Mouse (Mus musculus) forebrain, embryonic 13.5 days (tissue): ENCODE measurements around the gene Cd160. TPM values are rescaled to one million over a fixed set of nuclear protein-coding genes. Genes with fewer than 3 reads are reported as not detected.

Experiments
- ATAC-seq: fragments of 200-750 bp; cut with Nextera tagmentation; 2 replicates; pipeline ENCODE4 v1.8.0; 2017
- H3K27ac ChIP-seq: fragments of 300-500 bp; sonication (generic); 2 replicates; pipeline ENCODE4 v1.5.1; 2015; ENCODE audit warnings: inconsistent platforms, mild to moderate bottlenecking, moderate library complexity
- H3K27me3 ChIP-seq: fragments of 300-500 bp; sonication (generic); 2 replicates; pipeline ENCODE4 v1.6.1; 2015; ENCODE audit warnings: mild to moderate bottlenecking, inconsistent platforms
- H3K36me3 ChIP-seq: fragments of 300-500 bp; sonication (generic); 2 replicates; pipeline ENCODE4 v1.6.1; 2015; ENCODE audit warnings: mild to moderate bottlenecking, inconsistent platforms; ENCODE audit not compliant: poor library complexity, severe bottlenecking
- H3K4me1 ChIP-seq: fragments of 300-500 bp; sonication (generic); 2 replicates; pipeline ENCODE4 v1.6.1; 2015; ENCODE audit warnings: inconsistent platforms
- H3K4me2 ChIP-seq: fragments of 300-500 bp; sonication (generic); 2 replicates; pipeline ENCODE4 v1.6.1; 2015; ENCODE audit warnings: inconsistent platforms, mild to moderate bottlenecking, moderate library complexity
- H3K4me3 ChIP-seq: fragments of 300-500 bp; sonication (generic); 2 replicates; pipeline ENCODE4 v1.5.1; 2015; ENCODE audit warnings: mild to moderate bottlenecking, inconsistent platforms
- H3K9ac ChIP-seq: fragments of 300-500 bp; sonication (generic); 2 replicates; pipeline ENCODE4 v1.6.1; 2015; ENCODE audit warnings: mild to moderate bottlenecking, inconsistent platforms
- H3K9me3 ChIP-seq: fragments of 300-500 bp; sonication (generic); replicated peaks from 2 replicates; pipeline ENCODE4 v1.6.1; 2016; ENCODE audit warnings: inconsistent platforms
- WGBS: fragments of 180-500 bp; shearing (Covaris S2); methylation state at CpG from one replicate; pipeline ENCODE4 v1.1.7; 2015; 5-methylcytosine and 5-hydroxymethylcytosine counted together
- polyA plus RNA-seq: library from polyadenylated mRNA; unstranded; fragments of >200 nt; fragmentation: Nextera tagmentation; extraction: Ambion mirVana; gene quantifications from 2 replicates; pipeline ENCODE4 v1.2.1, GENCODE M21; 2015

The Cd160 gene
- polyA plus RNA-seq, 1 experiment from 2014 or later = 0.09 TPM

DNA sequence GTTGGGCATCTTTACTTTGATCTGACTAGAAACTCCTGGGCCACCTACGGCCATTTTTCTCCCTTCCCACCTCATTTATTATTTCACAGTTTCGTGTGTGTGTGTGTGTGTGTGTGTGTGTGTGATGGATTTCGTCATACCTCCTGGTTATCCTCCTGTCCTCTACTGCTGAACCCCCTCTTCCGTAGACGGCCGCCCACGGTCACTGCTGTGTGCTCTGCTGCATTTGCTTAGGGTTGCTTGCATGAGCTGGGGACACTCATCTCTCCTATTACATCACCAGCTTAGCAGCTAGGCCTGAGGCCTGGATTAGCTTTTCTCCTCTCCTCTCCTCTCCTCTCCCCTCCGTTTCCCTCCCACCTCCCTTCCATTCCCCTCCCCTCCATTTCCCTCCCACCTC, 19.3 kb upstream of the Cd160 start:
- 81% methylated on average over 7 of the region's 8 CpGs for WGBS
- Histone ChIP-seq H3K27ac (no peak overlapping the region), H3K4me2 (no peak overlapping the region), H3K4me3 (no peak overlapping the region), H3K27me3 (no peaks in the 10 kb centered on the region), H3K4me1 (no peaks in the 10 kb centered on the region), H3K36me3 (no peaks in the 10 kb centered on the region), H3K9me3 (no peaks in the 10 kb centered on the region), H3K9ac (no peak overlapping the region)
- no peak for ATAC-seq

DNA sequence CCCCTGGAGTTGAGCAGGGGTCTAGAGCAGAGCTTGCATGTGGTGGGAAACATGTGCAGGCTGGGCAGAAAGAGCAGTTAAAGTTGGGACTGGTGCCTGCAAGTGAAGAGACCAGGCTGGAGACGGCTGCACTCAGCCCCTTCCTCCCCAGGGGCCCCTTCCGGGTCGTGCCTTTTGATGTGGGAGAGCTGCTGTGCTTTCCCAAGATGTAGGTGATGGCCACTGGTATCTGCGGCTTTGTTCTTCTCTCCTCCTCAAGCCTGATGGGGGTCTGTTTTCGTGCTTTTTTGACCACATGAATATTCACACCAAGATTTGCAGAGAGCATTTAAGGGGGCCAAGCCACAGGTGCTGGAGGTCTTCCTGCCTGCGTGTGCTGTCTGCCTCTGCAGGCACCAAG, 18.5 kb upstream of the Cd160 start:
- H3K9me3 ChIP-seq = no peaks in the 10 kb centered on the region
- no peaks in the 10 kb centered on the region for H3K36me3 ChIP-seq
- WGBS = 53% methylated on average over 6 of the region's 6 CpGs
- ATAC-seq = no peak
- H3K4me1 ChIP-seq = no peaks in the 10 kb centered on the region
- H3K4me2 ChIP-seq = no peak overlapping the region
- no peaks in the 10 kb centered on the region for H3K27me3 ChIP-seq
- no peak overlapping the region for H3K4me3 ChIP-seq
- no peak overlapping the region for H3K27ac ChIP-seq
- H3K9ac ChIP-seq = no peak overlapping the region

DNA sequence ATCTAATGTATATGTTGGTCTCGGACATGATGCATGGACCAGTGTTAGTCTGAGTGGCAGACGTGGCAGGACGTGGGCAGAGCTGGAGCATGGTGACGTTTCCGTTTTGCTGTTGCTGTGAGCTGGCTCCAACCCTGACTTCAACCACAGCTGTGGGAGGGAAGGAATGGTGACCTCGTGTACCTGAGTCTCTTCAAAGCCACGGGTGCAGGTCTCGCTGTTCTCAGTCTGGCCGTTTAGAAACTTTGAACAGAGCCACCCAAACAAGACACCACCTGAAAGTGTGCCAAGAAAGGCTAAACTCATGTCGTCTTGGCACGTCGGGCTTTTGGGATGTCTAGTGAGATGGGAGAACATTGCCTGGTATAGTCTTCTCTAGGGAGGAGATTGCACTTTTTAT, 17.8 kb upstream of the Cd160 start:
- Histone ChIP-seq H3K36me3 (no peaks in the 10 kb centered on the region), H3K27ac (no peak overlapping the region), H3K9ac (no peak overlapping the region), H3K4me2 (no peak overlapping the region), H3K4me1 (no peaks in the 10 kb centered on the region), H3K4me3 (no peak overlapping the region), H3K9me3 (no peaks in the 10 kb centered on the region), H3K27me3 (no peaks in the 10 kb centered on the region)
- no peak for ATAC-seq
- 89% methylated on average over 12 of the region's 12 CpGs for WGBS

DNA sequence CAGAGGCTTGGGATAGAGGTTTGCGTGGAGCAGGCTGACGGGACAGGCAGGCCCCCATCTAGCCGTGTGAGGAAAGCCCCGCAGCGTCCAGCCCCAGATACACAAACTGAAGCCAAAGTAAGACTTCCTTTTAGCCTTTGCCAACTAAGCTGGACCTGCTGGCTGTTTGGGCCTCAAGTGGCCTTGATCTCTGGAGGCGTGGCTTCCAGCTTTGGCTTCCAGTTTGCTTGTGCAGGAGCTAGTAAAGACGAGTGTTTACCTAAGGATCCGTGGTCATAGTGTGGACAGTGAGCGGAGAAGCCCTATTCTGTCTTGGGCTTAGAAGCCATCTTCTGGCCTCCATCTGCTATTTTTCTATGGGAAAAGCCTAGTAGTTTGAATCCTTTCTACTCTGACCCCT, 16.7 kb upstream of the Cd160 start:
- Histone ChIP-seq H3K27ac (no peak overlapping the region), H3K4me1 (no peaks in the 10 kb centered on the region), H3K27me3 (no peaks in the 10 kb centered on the region), H3K4me2 (no peak overlapping the region), H3K4me3 (no peak overlapping the region), H3K9me3 (no peaks in the 10 kb centered on the region), H3K9ac (no peak overlapping the region), H3K36me3 (no peaks in the 10 kb centered on the region)
- ATAC-seq = no peak
- 93% methylated on average over 9 of the region's 9 CpGs for WGBS

DNA sequence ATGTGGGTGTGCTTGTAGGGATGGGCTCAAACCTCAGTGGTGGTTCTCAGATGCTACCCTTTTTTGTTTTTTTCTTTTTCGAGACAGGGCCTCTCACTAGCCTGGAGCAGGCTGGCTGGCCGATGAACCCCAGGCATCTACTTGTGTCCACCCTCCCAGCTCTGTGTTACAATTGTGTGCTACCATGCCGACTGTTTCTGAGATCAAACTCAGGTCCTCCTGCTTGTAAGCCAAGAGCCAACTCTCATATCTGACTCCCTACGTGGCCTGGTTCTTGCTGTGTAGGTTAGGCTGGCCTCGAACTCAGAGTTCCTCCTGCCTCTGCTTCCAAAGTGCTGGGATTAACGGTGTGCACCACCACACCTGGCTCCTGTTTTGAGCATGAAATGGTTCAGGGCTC, 16.0 kb upstream of the Cd160 start:
- ATAC-seq = no peak
- no peaks in the 10 kb centered on the region for H3K36me3 ChIP-seq
- no peak overlapping the region for H3K27ac ChIP-seq
- 91% methylated on average over 6 of the region's 6 CpGs for WGBS
- no peaks in the 10 kb centered on the region for H3K27me3 ChIP-seq
- H3K9me3 ChIP-seq = no peaks in the 10 kb centered on the region
- no peaks in the 10 kb centered on the region for H3K4me1 ChIP-seq
- no peak overlapping the region for H3K4me2 ChIP-seq
- H3K4me3 ChIP-seq = no peak overlapping the region
- no peak overlapping the region for H3K9ac ChIP-seq

DNA sequence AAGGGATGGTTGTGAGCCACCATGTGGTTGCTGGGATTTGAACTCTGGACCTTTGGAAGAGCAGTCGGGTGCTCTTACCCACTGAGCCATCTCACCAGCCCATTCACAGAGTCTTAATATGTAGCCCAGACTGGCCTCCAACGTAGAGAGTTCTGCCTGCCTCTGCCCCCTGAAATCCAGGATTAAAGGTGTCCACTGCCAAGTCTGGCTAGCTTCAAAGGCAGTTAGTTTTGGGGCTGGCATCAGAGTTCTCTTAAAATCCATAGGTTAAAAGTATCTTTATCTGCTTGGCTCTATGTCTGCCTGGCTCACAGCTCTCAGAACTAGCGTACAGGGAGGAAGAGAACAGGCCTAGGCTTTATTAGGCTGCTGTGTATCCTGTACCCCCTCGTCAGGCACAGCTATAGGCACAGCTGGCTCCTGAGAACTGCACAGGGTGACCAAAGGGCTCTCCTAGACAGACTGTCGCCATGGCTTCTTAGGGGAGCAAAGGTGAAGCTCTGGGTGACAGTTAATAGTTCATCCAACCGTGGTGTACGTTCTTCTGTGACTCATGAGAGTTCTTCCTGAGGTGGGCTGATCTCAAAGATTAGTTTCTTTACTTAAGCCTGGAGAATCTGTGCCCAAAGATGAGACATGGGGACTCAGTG, 10.0 kb upstream of the Cd160 start:
- Histone ChIP-seq H3K27ac (no peak overlapping the region), H3K9me3 (no peaks in the 10 kb centered on the region), H3K9ac (no peak overlapping the region), H3K27me3 (no peaks in the 10 kb centered on the region), H3K4me1 (no peaks in the 10 kb centered on the region), H3K4me3 (no peak overlapping the region), H3K4me2 (no peak overlapping the region), H3K36me3 (no peaks in the 10 kb centered on the region)
- 84% methylated on average over 7 of the region's 7 CpGs for WGBS
- ATAC-seq = no peak

DNA sequence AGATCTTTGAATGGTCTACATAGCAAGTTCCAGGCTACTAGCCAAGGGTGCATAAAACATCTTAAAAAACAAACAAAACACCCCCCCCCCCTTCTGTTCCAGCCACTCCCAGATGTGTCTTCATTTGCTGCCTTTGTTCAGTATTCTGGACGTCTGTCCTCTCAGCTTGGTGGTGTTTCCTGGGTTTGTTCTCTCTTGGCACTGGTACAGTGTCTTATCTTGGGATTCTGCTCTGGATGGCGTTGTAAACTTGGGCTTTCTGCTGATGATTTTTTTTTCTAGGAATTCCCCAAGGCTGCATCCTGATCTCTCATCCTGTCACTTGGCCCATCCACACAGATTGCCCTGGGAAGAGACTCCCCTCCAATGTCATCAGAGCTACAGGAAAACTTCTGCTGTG, 7.3 kb upstream of the Cd160 start:
- H3K4me1 ChIP-seq = no peaks in the 10 kb centered on the region

DNA sequence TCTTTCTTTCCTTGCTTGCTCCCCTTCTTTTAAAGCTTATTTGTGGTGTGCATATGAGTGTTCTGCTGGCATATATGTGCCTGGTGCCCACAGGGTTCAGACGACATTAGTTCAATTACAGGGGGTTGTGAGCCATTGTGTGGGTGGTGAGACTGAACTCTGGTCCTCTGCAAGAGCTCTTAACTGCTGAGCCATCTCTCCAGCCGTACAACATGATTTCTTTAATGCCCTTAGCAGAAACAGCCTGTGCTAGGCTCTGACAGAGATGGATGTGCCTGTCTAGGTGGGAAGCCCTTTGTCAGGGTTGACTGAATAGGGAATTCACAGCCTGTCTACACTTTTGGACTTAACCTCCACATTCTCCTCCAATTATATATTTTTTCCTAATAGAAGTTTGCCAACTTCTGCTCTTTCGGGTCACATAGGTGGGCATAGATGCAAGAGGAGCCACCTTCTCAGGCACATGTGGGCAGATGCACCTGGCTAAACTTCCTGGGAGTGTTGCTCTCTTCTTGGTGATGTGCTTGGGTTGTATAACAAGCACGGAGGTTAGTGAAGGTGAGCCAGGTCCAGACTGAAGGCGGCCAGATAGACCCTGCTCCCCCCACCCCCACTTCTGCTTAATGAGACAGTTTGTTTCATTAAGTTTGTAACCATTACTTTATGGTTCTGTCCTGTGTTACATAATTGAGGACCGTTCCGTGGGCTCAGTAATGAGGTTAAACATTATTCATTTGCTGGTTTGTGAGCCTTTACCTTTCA, 5.6 kb upstream of the Cd160 start:
- Histone ChIP-seq H3K27ac (no peak overlapping the region), H3K4me2 (no peak overlapping the region)
- WGBS = 85% methylated on average over 7 of the region's 7 CpGs

More for the DNA sequence above, 7.3 kb upstream of the Cd160 start:
- no peaks in the 10 kb centered on the region for H3K9me3 ChIP-seq
- no peak for ATAC-seq
- no peaks in the 10 kb centered on the region for H3K36me3 ChIP-seq
- no peaks in the 10 kb centered on the region for H3K27me3 ChIP-seq
- no peak overlapping the region for H3K9ac ChIP-seq
- WGBS = 73% methylated on average over 2 of the region's 2 CpGs
- no peak overlapping the region for H3K4me3 ChIP-seq
- no peak overlapping the region for H3K27ac ChIP-seq
- no peak overlapping the region for H3K4me2 ChIP-seq

DNA sequence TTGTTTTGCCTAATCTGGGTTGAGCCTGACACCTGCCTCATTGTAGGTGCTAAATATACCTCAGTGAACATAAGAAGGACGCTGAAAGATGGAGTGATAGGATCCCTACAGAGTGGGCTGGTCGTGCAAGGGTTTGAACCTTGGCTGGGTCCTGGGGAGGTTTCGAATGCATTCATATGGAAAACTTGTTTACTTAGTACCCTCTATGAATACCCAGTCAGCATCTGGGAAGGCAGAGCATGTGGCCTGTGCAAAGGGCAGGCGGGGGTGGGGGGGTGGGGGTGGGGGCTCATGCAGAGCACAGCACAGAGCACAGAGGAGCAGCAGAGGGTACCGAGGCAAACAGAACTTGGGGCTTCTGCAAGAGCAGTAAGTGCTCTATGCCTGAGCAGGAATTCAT, 3.8 kb upstream of the Cd160 start:
- 36% methylated on average over 5 of the region's 5 CpGs for WGBS

More for the DNA sequence above, 5.6 kb upstream of the Cd160 start:
- Histone ChIP-seq H3K4me3 (no peak overlapping the region), H3K36me3 (no peaks in the 10 kb centered on the region), H3K9ac (no peak overlapping the region), H3K9me3 (no peaks in the 10 kb centered on the region), H3K27me3 (no peaks in the 10 kb centered on the region), H3K4me1 (no peaks in the 10 kb centered on the region)
- no peak for ATAC-seq

DNA sequence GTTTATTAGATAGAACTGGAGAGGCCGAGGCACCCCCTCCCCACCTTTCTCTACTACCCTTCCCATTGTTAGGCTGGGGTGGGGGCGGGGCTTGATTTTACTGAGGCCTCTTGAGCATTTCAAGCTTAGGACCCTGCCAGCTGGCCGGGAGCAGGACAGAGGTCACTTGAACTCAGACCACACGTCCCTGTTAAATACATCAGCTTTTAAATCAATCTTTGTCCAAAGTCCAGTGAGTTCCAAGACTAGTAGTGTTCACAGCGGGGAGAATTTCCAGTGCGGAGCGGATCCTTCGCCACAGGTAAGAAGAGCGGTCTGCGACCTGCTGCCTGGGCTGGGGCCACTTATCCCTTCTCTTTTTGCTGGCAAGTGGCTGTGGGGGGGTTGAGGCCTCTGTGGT, 705 bp upstream of the Cd160 start:
- Histone ChIP-seq H3K9ac (no peak overlapping the region), H3K4me3 (no peak overlapping the region), H3K4me1 (peaks cover 11% of the 10 kb centered on the region), H3K27me3 (no peaks in the 10 kb centered on the region), H3K27ac (no peak overlapping the region), H3K9me3 (no peaks in the 10 kb centered on the region), H3K4me2 (no peak overlapping the region), H3K36me3 (no peaks in the 10 kb centered on the region)
- no peak for ATAC-seq
- WGBS = 78% methylated on average over 10 of the region's 10 CpGs

More for the DNA sequence above, 3.8 kb upstream of the Cd160 start:
- no peak for ATAC-seq
- H3K4me1 ChIP-seq = peaks cover 11% of the 10 kb centered on the region
- H3K9ac ChIP-seq = no peak overlapping the region
- no peaks in the 10 kb centered on the region for H3K36me3 ChIP-seq
- H3K4me2 ChIP-seq = no peak overlapping the region
- no peaks in the 10 kb centered on the region for H3K27me3 ChIP-seq
- no peaks in the 10 kb centered on the region for H3K9me3 ChIP-seq
- no peak overlapping the region for H3K4me3 ChIP-seq
- no peak overlapping the region for H3K27ac ChIP-seq

DNA sequence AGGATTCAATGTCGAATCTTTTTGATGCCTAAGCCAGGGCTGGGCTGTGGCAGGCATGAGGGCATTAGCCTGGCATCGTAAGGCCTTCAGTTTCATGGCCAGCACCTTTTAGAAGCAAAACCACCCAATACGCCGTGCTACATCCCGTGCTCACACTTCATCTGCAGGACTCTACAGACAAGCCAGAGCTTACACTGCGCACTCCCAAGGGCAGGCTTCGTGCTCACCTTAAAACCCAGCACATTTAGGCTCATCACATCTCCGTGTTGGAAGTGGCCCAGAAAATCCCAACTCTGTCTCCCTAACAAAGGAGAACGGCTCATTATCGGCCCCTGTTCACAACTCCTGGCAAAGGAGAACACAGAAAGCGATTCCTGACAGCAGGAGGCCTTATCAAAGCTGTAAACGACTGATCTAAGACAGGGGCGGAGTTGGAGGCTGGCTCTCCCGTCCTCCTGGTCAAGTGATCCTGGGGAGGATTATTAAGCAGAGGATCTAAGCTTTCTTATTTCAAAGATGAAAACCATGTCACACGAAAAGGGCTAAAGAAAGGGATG, 765 bp downstream of the Cd160 start:
- H3K36me3 ChIP-seq = no peaks in the 10 kb centered on the region
- peak overlapping the region; percentile 32 for H3K4me2 ChIP-seq
- no peaks in the 10 kb centered on the region for H3K9me3 ChIP-seq
- H3K9ac ChIP-seq = no peak overlapping the region; the same call in 1 of the 2 replicates
- H3K4me3 ChIP-seq = no peak overlapping the region
- peaks cover 11% of the 10 kb centered on the region for H3K4me1 ChIP-seq
- H3K27me3 ChIP-seq = no peaks in the 10 kb centered on the region
- H3K27ac ChIP-seq = no peak overlapping the region
- 26% methylated on average over 15 of the region's 15 CpGs for WGBS
- peak; percentile 74 for ATAC-seq

DNA sequence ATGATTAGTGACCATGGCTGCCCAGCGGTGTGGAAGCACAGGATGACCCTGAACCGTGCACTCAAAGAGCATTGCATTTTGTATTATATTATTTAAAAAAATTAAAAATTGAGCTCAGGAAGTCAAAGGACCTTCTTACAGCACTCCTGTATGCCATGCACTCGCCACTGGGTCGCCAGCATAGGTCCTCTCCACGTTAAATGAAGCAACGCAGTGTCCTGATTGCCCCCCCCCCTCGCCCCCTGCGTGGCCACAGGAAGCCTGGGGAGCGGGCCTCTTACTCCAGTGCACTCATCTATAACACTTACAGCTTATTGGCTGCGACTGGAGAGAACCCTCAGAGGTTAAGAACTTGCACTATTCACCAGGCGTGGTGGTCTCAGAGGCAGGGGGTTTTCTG, 3.9 kb downstream of the Cd160 start:
- H3K27me3 ChIP-seq = no peaks in the 10 kb centered on the region
- 35% methylated on average over 11 of the region's 11 CpGs for WGBS
- ATAC-seq = no peak
- H3K9me3 ChIP-seq = no peaks in the 10 kb centered on the region
- H3K9ac ChIP-seq = no peak overlapping the region
- peaks cover 11% of the 10 kb centered on the region for H3K4me1 ChIP-seq
- H3K4me2 ChIP-seq = no peak overlapping the region
- no peaks in the 10 kb centered on the region for H3K36me3 ChIP-seq
- no peak overlapping the region for H3K27ac ChIP-seq
- no peak overlapping the region for H3K4me3 ChIP-seq
